Mouse (Mus musculus): ENCODE measurements around the gene Cryzl1. TPM values are rescaled to one million over a fixed set of nuclear protein-coding genes. Genes with fewer than 3 reads are reported as not detected.
A peak's percentile ranks its signal among the peaks of the same experiment; 100 is the strongest.

The Cryzl1 gene
- total RNA-seq (2022), result 10 to 100 TPM; 49.9 to 75.8 (median 63.0) TPM

DNA sequence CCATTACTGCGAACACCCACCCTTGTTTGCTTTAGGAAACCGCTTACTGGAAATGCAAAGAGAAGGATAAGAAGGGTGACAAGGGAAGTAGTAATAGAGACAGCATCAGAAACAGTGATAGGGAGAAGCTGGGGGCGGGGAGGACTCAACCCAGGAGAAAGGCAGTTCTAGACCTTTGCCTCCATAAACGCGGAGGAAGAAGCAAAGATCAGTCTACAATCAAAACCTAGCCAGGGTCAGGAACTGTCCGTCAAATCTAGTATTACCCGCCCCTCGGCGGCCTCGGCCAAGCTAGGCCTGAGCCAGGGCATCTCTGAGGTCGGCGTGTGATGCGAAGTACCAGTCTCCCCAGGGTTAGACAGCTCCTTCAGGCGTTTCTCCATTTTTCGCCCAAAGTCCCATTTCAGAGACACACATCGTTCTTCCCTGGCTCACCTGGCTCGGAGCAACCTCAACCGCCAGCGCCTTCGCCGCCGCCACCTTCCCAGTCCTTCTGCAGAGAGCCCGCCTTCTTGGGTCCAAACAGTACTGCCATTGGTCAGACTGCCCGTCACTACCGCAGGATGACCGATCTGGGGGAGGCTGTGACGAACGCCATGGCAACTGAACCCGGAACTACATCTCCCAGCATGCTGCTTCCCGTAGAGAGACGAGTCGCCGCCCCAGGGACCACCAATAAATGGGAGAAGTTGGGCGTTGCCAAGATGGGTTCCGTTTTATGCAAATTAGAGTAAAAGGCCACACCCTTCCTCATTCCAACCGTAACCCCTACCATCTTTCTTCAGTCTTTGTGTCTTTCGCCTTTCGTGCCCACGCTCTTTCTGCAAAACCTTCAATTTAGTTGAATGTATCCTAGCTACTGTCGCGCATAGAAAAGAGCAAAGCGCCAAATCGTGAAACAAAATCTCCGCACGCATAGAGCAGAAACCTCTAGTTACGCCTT, at the start of gene Cryzl1:
TSS of gene Cryzl1 (minus strand) at position 853 of the 943 bp plus-strand sequence.
- DNase-seq, result peak; percentile 99

DNA sequence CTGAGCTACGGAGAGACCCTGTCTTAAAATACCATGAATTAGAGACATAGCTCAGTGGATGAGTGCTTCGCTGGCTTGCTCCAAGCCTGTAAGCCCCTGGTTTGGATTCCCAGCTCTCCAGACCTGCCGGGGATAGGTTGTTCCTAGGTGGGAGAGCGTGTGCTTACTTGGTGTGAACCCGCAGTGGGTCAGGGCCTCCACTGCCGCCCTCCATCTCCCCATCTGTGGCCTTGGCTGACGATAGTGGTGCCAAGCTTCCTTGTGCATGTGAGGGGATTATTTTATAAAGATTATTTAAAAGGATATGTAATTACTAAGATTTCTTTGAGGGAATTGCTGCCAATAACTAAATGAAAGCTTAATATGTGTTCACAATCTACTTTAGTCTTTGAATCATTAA, 43.8 kb upstream of the Cryzl1 start:
- DNase-seq, result no peak

GRCm38 (mm10) chr16:91771334-91771733, 42.6 kb upstream of the Cryzl1 start:
- no peak for DNase-seq

- no peak for DNase-seq
Measured at GRCm38 (mm10) chr16:91770662-91771061, 41.9 kb upstream of the Cryzl1 start.

- no peak for DNase-seq
Measured at GRCm38 (mm10) chr16:91769911-91770310, 41.1 kb upstream of the Cryzl1 start.

DNA sequence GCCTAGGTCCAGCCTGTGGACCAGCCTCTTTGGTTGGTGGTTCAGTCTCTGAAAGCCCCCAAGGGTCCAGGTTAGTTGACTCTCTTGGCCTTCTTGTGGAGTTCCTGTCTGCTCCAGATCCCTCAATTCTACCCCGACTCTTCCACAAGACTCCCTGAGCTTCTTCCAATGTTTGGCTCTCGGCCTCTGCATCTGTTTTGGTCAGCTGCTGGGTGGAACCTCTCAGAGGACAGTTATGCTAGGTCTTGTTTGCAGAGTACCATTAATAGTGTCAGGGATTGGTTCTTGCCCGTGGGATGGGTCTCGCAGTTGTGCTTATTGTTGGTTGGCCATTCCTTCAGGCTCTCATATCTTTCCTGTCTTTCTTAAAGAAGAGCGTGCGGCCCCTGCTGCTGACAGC, 39.8 kb upstream of the Cryzl1 start:
- DNase-seq, result no peak

DNA sequence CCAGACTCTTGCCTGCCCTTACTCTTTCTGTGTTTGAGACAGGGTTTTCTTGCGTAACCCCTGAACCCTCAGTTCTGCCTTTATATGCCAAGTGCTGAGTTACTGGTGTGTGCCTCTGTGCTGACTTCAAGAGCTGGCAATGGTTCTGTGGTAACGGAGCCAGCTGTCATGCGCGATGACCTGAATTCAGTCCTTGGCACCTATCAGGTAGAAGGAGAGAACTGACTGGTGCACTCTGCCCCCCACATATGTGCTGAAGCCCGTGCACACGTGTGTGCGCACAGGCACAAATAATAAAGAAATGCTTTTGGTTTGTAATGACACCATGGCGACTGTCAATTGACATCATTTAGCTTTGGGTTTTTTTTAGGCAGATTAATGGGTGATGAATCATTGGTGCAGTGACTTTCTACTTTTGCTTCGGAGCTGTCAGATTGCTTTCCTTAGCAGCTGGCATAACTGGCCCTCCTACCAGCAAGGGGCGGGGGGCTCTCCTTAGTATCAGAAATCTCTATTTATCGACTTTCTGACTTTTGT, 38.5 kb upstream of the Cryzl1 start:
- DNase-seq, result peak; percentile 68

DNA sequence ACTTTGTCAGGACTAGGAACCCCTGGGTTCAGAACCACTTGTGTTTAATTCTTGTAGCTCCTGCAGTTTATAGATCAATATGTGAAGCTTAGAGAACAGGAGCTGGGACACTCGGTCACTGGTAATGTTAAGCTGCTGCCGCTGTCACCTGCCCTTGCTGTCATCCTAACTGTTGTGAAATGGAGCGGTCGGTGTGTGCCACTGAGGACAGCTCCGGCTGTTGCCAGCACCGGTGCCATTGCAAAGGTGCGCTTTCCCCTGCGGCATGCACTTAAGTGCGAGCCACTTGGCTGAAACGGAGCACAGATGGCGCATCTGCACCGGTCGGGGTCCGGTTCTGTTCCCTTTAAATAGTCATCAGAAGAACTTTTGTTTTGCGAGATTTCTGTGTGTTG, 37.0 kb upstream of the Cryzl1 start:
- DNase-seq, result no peak

- DNase-seq, result no peak
Measured at GRCm38 (mm10) chr16:91765121-91765815, 36.5 kb upstream of the Cryzl1 start.

DNA sequence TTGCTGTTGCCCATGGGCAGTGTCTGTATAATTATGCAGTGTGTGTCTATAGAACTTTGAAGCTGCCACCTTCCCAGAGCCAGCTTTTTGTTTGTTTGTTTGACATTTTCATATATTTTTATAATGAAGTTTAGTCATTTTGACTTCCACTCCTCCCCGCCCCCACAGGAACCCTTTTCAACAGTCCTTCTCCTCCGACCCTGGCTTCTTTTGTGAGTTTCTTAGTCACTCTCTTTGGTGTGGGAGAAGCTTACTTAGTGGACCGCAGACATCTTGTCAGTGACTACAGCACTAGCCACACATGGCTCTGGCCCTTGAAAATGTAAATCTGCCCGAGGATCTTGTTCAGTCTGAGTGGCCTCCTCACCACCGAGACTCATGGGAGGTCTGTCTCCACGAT, 35.6 kb upstream of the Cryzl1 start:
- no peak for DNase-seq

DNA sequence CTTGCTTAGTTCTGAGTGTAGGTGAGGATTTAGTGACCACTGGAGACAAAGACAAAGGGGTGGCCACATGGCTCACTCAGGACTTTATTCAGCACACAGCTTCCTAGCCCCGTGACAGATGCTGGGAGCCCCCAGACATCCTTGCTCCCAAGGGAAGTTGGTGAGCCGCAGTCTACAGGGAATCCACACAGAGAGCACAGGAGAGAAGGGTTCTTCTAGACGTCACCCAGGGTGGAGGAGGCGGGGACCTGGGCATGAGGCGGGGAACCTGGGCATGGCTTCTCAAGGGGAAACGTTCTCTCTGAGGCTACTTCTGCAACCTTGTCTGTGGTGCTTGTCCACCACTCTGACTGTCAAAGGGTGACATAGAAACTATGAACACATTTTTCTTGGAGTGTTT, 35.2 kb upstream of the Cryzl1 start:
- no peak for DNase-seq

- no peak for DNase-seq
Measured at GRCm38 (mm10) chr16:91762476-91762875, 33.7 kb upstream of the Cryzl1 start.

DNA sequence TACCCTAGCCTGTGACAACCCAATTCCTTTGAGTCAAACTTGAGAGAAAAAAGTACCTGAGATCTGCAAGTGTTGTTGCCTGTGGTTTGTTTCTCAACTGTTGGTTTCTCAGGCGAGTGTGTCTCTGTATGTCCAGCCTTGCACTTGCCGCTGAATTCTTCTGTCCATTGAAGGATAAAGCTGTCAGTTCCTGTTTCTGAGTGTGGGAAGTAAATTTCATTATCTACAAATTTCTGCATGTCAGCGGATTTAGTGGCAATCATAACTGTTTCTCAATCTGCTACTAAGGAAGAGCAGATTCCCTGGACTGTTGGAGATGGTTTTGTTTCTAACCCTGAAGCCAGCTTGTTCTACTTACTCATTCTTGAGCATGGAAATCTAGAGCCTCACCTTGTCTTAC, 33.0 kb upstream of the Cryzl1 start:
- DNase-seq, result no peak

DNA sequence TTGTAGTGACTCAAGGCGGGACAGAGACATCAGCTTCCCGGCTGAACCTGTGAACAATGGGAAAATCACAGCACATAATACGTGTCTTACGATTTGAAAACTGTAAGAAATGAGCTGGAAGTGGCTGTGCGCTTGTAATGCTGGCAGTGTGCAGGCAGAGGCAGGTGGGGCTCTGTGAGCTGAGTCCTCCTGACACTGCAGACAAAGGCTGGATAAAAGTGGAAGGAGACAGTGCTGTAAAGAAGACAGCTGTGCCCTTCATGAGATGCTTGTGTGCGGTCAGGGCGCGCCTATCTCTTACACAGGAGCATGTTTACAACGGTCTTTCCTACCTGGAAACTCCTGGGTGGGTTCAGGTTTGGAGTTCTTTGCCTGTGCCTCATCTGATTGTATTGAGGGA, 32.4 kb upstream of the Cryzl1 start:
- no peak for DNase-seq

GRCm38 (mm10) chr16:91754957-91755356, 26.2 kb upstream of the Cryzl1 start:
- no peak for DNase-seq

DNA sequence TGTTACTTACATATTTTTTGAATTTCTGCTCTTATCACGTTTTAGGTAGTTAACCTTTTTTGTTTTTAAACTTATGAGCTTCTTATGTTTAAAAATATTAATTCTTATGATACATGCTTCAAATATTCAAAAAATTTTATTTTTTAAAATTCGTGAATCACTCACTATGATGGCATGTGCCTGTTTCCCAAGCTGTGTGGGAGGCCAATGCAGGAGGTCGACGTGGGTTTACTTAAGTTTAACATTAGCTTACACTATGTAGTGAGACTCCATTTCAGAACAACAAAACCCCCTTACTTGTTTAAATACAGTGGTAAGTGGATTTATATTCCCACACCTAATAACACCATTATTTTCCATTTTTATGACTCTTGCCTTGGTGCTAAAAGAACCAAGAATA, 24.8 kb upstream of the Cryzl1 start:
- no peak for DNase-seq

GRCm38 (mm10) chr16:91751644-91752385, 23.0 kb upstream of the Cryzl1 start:
- no peak for DNase-seq

DNA sequence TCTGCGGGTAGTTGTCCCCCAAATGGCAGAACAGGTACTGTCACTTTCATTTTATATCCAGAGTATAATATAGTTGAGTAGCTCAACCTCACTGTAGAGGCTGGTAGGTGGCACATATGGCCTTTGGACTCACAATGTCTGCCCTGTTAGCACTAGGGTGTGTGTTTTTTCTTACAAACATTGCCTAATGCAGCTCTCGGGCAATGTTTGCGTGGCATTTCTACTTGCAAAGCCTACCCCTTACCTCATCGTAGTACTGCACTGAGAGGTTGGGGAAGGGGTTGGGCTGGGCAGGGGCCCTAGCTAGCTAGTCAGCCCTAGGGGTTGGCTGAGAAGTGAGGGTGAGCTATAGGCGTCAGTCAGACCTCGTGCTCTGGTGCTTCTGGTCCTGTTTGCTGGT, 18.8 kb upstream of the Cryzl1 start:
- DNase-seq, result no peak

DNA sequence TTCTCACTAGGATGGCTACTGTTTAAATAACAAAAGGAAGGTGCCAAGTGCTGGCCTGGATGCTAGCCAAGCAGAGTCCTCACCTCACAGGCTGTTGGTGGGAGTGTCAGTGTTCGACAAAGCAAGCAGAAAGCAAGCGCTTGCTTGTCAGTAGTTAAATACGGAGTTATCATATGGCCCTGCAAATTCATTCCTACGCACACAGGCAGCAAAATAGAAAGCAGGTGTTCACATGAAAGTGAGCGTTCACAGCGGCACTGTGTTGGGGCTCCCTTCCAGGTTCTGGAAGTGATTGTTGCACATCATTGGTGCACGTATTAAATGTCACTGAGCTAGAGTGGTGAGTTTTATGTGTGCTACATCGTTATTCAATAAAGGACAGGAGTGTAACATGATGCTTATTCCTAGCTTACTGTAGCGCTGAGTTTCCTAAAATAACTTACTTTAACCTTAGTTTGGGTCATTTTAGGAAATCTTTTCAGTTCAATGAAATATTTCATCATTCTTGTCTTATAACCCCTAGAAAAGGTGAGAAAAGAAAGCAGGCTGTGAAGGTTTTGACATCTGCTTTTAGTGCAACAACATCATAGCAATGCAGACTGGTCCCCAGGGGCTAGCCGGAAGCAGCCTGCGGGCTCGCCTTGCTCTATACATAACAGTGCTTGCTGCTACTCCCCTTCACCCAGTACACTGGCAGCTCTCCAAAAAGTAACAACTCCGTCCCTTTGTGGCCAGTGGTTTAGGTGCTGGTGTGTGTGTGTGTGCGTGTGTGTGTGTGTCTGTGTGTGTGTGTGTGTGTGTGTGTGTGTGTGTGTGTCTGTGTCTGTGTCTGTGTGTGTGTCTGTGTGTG, 17.6 kb upstream of the Cryzl1 start:
- DNase-seq, result no peak

GRCm38 (mm10) chr16:91743055-91743454, 14.3 kb upstream of the Cryzl1 start:
- DNase-seq, result no peak

GRCm38 (mm10) chr16:91740918-91741255, 12.1 kb upstream of the Cryzl1 start:
- DNase-seq, result no peak

Data from adrenal gland, adult 8-10 months (tissue).